Mouse (Mus musculus) kidney, adult 2 months (tissue): ENCODE data around the gene Elf4.

Experiments
- CTCF ChIP-seq: fragments of 200-500 bp; conservative IDR thresholded peaks from 2 replicates; pipeline ENCODE4 v1.5.1; 2011; ENCODE audit warnings: low read depth, mild to moderate bottlenecking, control low read depth, low read length, moderate library complexity, mixed read lengths; ENCODE audit not compliant: insufficient read depth, insufficient read length
- POLR2A ChIP-seq: fragments of 200-500 bp; IDR thresholded peaks from one replicate; pipeline ENCODE4 v1.6.1; 2011; ENCODE audit warnings: low read depth, low read length, control low read depth

DNA sequence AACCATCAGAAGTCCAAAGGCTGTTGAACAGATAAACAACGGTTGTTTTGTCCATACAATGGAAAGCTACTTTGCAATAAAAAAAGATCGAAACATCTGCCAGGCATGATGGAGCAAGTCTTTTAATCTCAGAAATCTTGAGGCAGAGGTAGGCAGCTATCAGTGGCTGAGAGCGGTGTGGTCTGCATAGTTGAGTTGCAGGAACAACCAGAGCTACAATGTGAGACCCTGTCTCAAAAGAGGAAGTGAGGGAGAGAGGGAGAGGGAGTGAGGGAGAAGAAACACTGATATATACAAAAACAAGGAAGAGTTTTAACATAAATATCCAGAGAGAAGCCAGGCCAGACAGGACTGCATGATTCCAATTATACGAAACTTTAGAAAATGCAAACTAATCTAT lies 18.3 kb downstream of the Elf4 start:
- TF ChIP-seq POLR2A (no peak), CTCF (no peak)
